Mouse (Mus musculus): ENCODE data around the gene Gm20441.

The Gm20441 gene

GRCm38 (mm10) chr10:75780769-75781578 lies at the start of gene Gm20441, which contains the start of gene Gstt3:
Gene Gm20441 (minus strand): TSS chr10:75780954.
Gene Gstt3 (minus strand): TSS chr10:75781414.
- no peak for DNase-seq (ENCODE audit: low read depth, low spot score)

GRCm38 (mm10) chr10:75830275-75830670 lies 49.5 kb upstream of the Gm20441 start:
- no peak for DNase-seq (ENCODE audit: low read depth, low spot score)

- DNase-seq (ENCODE audit: low read depth, low spot score), result no peak
These were observed 48.9 kb upstream of the Gm20441 start for GRCm38 (mm10) chr10:75829529-75830274.

GRCm38 (mm10) chr10:75828500-75828931 lies 47.8 kb upstream of the Gm20441 start:
- DNase-seq (ENCODE audit: low read depth, low spot score), result no peak

GRCm38 (mm10) chr10:75827668-75828360 lies 47.1 kb upstream of the Gm20441 start:
- DNase-seq (ENCODE audit: low read depth, low spot score), result no peak

GRCm38 (mm10) chr10:75824530-75824929 lies 43.8 kb upstream of the Gm20441 start:
- DNase-seq (ENCODE audit: low read depth, low spot score), result no peak

- DNase-seq (ENCODE audit: low read depth, low spot score), result no peak
These were observed 43.0 kb upstream of the Gm20441 start for GRCm38 (mm10) chr10:75823782-75824181.

- no peak for DNase-seq (ENCODE audit: low read depth, low spot score)
These were observed 41.7 kb upstream of the Gm20441 start, which contains the start of gene Gstt4 for GRCm38 (mm10) chr10:75822443-75822842. Gene Gstt4 (minus strand): TSS chr10:75822543.

- no peak for DNase-seq (ENCODE audit: low read depth, low spot score)
These were observed 39.1 kb upstream of the Gm20441 start for GRCm38 (mm10) chr10:75819882-75820281.

GRCm38 (mm10) chr10:75818641-75819040 lies 37.9 kb upstream of the Gm20441 start:
- no peak for DNase-seq (ENCODE audit: low read depth, low spot score)

- no peak for DNase-seq (ENCODE audit: low read depth, low spot score)
These were observed 23.5 kb upstream of the Gm20441 start for GRCm38 (mm10) chr10:75804217-75804616.

GRCm38 (mm10) chr10:75798176-75798696 lies 17.5 kb upstream of the Gm20441 start, which contains the start of gene Gstt1:
Gene Gstt1 (minus strand): TSS chr10:75798584.
- DNase-seq (ENCODE audit: low read depth, low spot score), result no peak

- DNase-seq (ENCODE audit: low read depth, low spot score), result no peak
These were observed 16.9 kb upstream of the Gm20441 start for GRCm38 (mm10) chr10:75797619-75798175.

- DNase-seq (ENCODE audit: low read depth, low spot score), result no peak
These were observed 16.2 kb upstream of the Gm20441 start for GRCm38 (mm10) chr10:75796731-75797516.

- no peak for DNase-seq (ENCODE audit: low read depth, low spot score)
These were observed 14.1 kb upstream of the Gm20441 start for GRCm38 (mm10) chr10:75794880-75795279.

GRCm38 (mm10) chr10:75790773-75791172 lies 10.0 kb upstream of the Gm20441 start:
- DNase-seq (ENCODE audit: low read depth, low spot score), result no peak

GRCm38 (mm10) chr10:75789841-75790240 lies 9.1 kb upstream of the Gm20441 start:
- no peak for DNase-seq (ENCODE audit: low read depth, low spot score)

- DNase-seq (ENCODE audit: low read depth, low spot score), result no peak
These were observed 8.5 kb upstream of the Gm20441 start for GRCm38 (mm10) chr10:75789081-75789735.

- DNase-seq (ENCODE audit: low read depth, low spot score), result no peak
These were observed 7.5 kb upstream of the Gm20441 start for GRCm38 (mm10) chr10:75788277-75788676.

- DNase-seq (ENCODE audit: low read depth, low spot score), result no peak
These were observed 4.7 kb upstream of the Gm20441 start for GRCm38 (mm10) chr10:75785442-75785841.
